Mouse (Mus musculus) natural killer cell, adult 2 months (primary cell): ENCODE measurements around the gene Trmo.
A peak's percentile ranks its signal among the peaks of the same experiment; 100 is the strongest.

Experiments used
- DNase-seq, 2 experiments: peaks; one replicate each; pipeline ENCODE4 v3.0.0; 2022; ENCODE audit warnings: low spot score in 2 of 2

The Trmo gene

DNA sequence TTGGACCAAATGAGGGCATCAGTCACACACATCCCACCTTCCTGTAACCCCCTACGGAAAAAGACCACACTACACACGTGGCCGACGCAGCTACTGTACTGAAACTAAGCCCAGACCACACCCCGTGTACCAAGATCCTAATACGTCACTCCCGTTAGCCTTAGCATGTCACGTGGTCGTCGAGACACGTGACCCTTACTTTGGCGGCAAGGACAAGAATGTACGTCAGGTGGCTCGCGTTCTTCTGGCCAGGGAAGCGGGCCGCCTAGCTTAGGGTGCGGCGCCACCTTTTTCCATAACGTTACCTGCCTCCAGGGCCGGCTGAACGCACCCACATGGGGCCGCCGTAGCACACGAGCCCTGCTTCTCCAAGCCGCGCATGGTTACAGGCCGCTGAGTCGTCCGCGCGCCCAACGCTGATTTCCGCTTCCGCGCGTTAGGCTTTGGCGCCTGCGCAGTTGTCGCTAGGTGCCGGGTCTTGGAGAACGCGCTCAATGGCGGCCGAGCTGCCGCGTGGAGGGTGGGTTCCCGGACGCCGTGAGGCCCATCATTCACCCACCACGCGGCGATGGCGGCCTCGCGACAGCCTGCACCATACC lies at the start of gene Trmo:
Gene Trmo, minus strand, starts transcription at position 425 of the 599 bp plus-strand sequence.
- DNase-seq = peak; percentile 93 to 94

DNA sequence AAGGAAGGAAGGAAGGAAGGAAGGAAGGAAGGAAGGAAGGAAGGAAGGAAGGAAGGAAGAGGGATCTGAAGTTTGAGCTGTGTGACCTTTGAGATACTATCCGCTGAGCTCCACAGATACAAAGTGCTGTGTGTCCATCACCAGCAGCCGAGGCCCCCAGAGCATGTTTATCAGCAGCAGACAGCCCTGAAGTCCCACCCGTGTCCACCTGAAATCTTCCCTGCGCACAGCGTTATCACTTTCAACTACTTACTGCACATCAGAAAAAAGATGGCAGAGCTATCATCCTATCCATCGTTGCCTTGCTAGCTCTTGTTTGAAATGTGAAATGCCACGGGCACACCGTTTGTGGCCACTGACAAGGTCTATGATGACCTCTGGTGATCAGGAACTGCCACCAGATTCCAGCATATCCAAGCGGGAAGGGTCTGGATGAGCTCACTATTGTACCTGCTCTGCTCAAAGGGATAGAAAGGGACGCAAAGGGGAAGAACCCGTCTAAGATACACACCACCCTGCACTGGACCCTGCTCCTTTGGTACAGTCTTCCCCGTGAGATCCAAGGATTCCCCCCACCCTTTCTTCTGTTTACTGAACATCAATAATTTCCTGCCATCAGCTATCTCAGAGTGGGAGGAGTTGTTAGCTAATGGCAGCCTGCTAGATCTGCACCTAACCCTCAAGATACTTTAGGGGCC lies 43.3 kb upstream of the Trmo start:
- DNase-seq = no peak

DNA sequence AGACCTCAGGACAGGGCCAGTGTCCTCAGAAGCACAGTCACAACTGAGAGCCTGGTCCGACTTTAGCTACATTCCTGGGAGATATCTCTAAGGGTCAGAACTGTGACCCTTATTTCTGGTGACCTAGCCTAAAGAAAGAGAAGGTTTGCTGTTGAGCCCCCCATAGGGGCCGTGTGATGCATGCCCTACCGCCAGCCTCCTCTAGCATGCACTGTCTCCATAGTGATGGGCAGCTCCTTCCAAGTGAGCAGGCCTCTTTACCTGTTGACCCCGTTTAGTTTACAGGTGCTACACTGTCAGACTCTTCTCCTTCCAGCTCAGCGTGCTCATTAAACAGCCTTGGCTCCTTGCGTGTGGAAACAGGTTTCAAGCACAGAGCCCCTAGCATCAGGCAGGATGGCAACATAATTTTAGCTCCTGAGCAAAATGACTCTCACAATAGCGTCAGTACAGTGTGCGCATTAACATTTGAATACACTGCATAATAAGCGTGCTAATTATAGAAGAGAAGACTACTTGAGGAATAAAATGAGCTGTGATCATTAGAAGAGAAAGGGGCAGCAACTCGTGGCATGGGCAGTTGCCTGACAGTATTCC lies 39.8 kb upstream of the Trmo start:
- no peak for DNase-seq

DNA sequence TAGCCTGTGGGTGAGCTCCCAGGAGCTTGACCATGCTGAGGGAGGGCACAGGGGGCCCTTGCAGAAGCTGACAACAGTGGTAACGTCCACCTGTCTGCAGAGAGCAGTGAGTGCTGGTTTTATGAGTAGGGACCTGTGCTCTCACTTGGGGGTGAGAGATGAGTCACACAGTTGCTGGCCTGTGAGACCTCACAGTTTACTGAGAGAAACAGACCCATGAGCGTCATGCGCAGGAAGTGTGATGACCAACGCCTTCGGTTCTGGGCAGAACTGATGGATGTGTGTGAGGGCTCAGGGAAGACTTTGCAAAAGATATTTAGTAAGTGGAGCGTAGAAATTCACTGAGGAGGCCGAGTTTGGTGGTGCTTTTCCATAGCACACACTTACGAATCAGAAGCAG lies 33.4 kb upstream of the Trmo start:
- peak; percentile 78 to 90 for DNase-seq

DNA sequence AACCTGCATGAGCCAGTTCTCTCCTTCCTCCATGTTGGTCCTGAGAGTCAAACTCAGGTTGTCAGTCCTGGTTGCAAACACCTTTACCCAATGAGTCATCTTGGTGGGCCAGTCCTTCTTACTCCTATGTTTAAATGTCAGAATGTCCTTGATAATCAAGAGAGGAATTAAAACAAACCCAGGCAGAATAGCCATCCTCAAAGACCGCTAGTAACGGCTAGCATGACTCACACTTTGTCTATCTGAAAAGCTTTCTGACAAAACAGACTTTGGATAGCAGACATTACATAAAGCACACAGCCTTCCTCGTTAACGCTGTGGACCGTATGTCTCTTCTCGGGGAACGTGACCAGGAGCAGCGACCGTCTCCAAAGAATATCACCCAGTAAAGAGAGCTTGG lies 29.6 kb upstream of the Trmo start:
- no peak for DNase-seq

DNA sequence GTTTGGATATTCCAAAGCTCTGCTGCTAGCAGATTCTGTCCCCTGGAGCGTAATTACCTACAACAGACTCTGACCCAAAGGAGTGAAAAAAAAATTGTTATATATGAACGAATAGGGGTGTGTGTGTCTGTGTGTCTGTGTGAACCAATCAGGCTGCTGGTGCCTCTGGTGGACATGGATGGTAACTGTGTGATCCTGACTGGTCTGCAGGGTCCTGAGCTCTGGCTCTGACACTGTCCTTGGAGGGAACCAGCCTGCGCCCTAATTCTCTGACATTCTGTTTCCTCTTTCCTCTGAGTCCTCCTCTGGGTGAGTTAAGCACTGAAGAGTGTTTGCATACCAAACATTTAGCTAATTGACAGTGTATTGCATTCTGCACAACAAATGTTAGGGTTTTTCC lies 28.3 kb upstream of the Trmo start:
- DNase-seq = peak in 1 of 2 experiments; percentile 7

DNA sequence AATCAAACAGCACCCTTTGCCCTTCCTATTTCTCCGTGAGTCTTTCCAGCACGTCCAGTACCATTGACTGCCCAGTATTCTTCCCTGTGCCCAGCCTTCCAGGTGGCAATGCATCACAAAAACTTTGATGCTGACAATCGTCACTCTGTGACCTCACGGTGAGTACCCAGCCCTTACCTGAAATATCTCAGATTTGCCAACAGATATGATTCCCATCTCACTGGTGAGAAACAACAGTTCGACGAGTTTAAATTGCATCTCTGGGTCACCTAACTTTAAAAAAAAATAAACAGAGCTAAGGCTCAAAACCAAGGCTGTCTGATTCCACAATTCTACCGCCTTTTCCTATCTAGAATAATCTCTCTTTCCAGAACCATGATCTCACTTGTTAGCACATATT lies 24.2 kb upstream of the Trmo start, which contains the start of gene Hemgn:
Gene Hemgn, minus strand, starts transcription at position 101 of the 400 bp plus-strand sequence.
- DNase-seq = no peak

DNA sequence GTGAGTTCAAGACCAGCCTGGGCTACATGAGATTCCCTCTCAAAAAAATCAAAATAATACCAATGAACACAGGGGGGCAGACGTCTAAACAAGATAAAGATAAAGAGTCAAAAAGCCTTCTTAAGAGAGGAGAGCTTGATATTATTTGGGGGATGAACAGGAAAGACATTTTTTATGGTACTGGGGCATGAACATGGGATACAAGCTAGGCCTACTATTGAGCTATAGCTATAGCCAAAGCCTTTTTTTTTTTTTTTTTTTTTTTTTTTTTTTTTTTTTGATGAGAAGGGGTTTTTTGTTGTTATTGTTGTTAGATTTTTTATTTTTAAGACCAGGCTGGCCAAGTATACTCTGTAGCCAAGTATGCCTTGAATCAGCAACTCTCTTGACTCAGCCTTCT lies 22.9 kb upstream of the Trmo start:
- DNase-seq = no peak

DNA sequence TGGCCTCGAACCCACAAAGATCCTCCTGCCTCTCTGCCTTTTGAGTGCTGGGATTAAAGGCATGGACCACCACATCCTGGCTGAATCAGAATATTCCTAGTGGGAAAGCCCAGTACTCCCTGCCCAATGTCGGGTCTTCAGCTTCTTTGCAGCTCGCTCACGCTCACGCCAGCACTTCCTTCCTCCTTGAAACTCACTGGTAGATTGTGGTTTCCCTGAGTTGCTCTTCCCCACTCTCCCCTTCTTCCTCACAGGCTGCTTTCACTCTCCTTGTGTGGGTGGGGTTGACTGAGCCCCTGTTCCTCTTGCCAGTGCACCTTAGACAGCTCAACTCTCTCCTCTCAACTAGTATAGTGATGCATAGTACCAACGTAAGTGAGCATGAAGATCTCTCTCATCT lies 22.3 kb upstream of the Trmo start:
- peak in 1 of 2 experiments; percentile 39 for DNase-seq

DNA sequence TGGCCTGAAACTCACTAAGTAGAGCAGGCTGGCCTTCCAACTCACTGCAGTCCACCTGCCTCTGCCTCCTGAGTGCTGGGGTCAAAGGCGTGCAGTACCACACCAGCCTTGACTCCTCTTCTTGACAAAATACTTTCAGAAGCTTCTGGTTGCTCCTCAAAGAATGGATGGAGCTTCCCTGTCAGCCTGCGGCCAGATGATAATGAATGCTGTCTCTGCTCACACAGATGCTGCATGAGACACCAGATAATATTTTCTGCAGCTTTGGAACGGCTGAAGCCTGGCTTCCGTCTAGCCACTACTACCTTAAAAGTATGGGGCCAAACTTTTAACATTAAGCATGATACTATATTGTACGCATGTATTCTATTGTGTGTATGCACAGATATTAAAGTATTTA lies 21.4 kb upstream of the Trmo start:
- no peak for DNase-seq

DNA sequence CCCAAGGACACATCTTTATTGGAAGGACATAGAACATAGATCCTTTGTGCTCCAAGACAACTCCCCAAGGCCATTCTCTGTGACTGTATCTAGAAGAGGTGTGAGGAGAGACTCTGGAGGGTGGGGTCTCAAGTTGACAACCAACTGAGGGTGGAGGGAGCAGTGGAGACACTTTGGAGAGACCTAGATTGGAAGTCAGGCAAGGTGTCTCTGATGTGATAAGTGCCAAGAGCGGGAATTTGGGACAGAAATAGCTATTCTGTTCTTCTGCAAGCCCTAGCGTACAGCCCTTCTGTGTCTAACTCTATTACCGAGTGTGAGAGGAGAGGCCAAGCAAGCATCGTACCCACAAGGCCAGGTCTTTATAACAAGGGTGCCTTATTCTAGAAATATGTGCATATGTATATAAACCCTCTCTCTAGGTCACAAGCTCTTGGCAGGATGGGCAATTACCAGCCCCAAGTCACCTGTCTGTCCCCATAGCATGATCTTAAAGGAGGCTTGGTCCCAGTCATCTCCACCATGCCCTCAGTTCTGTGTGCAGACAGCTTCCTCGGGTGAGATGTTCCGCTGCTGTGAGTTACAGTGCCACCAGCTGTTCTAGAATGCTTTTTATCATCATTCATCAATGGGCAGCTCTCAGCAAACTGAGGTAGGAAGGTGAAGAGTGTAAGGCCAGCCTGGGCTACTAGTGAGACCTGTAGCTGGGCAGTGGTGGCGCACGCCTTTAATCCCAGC lies 17.9 kb upstream of the Trmo start:
- no peak for DNase-seq

DNA sequence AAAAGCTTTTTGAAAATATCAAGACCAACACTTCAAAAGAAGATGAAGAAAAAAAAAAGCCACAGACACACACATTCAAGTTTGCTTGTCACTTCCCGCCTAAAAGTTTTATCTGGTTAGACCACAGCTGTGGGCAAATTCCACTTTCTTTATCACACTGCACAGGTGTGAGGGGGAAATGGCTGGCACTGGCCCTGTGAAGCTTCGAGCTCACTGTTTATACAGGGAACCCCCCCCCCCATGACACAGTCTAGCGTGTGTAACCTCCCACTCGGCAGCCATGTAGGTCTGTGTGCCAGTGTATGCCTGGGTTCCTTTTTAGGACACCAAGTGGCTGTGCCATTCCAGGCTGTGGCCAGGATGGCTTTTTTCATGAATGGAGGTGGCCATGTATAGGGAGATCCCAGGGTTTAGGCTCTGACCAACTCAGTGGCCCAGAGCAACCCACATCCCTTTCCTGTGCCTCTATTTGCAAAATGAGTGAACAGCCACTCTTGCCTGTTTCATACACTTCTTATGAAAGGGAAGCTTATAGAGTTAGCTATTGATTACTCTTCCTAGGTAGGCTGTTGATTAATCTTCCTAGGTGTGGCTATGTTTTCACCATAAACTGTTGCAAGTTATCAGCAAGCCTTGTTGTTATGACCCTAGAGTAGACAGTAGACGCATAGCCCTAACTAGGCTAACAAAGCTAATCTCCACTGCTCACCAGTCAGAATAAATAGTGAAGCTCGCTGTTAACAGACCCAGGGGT lies 15.0 kb upstream of the Trmo start:
- peak; percentile 67 to 76 for DNase-seq

DNA sequence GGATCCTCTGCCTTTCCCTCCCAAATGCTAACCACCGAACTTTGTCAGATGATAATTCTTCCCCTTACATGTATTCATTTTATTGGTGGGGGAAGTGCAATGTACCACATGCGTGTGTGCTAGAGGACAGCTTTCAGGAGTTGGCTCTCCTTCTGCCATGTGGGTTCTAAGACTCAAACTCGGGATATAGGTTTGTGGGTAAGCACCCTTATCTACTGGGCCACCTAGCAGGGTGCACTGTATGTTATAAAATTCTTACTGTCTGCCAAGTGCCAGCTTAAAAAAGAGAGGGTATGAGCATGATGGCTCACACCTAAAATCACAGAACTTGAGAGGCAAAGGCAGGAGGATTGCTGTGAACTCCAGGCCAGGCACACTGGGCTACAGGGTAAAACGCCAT lies 9.6 kb upstream of the Trmo start:
- no peak for DNase-seq

DNA sequence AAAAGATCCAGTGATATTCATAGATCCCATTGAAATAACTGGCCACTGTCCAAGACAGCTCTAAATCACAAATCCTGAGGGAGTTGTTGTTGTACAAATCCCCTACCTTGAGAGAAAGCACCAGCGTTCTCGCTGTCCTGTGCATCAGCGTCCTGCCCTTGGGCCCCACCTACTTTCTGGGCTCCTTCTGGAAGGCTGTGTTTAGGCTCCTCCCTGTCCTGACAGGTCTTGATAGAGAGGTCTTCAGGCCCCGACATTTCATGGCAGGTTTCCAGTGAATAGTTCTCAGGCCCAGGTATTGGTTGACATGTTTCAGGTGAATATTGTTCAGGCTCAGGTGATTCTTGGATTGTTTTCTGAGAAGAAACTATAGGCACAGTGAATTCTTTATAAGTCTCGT lies 6.5 kb upstream of the Trmo start:
- no peak for DNase-seq

DNA sequence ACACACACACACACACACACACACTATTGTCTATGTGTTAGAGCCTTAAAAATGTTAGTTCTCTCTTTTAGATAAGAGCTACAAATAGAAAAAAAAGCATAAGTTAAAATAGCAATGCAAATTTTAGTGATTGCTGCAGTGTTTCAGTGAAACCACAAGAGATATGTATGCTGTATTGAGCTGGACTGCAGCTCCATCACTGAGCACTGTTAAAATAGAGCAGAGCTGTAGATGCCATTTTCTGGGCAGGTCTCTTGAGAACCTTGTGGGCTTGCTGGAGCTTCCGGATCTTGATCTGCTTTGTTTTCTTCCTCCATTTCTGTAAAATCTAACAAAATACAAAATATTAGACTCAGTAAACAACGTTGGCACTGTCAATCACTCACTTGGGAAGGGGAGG lies 5.2 kb upstream of the Trmo start:
- no peak for DNase-seq

DNA sequence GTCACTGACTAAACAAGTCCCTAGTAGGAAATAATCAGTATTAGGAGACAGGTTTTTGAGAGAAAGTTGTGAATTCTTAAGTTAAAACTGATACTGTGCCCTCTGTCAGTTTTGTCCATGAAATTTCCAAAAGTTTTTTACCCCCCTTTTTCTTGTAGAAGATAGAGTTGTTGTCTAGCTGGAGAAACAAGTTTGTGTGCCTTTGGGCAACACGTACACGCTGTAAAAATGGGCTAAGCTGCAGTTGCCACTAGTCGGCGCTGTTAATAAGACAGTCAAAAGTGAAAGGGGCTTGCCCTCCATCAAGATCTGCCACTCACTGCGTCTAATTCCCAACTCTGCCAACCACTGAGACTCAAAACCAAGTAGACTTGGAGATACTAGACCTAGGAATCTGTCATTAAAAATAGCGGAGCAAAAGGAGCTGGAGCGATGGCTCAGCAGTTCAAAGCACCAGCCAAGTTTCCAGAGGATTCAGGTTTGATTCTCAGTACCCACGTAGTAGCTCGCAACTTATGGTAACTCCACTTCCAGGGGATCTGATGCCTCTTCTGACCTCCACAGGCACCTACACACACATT lies 1.2 kb upstream of the Trmo start:
- DNase-seq = peak; percentile 84 to 88

DNA sequence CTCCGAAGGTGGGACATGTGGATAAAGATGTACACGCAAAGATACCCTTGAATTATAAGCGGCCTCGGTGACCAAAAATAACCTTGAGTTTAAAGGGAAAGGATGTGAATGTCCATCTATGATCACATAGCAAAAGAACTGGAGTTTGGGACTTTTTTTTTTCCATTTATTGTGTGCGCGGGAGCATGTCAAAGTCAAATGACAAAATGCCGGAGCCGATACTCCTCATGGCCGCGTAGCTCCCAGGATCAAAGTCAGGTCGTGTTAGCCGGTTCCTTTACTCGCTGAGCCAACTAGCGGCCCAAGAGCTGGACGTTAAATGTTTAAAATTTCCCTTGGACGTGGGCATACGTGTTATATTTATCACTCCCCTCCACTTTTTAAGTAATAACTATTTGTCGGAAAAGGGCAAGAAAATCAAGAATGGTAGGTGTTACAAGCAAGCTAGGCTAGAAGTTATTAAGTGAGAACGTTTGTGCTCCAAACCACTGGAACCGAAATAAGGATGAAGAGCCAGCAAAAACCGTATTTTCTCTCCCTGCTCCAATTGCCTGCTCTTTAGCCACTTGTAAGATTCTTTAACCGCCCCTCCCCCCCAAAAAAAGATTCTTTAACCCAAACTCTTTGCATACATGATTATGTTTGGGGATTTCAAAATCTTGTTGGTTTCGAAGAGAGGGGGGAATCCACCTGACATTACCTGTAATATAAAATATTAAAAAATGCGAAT lies 540 bp upstream of the Trmo start:
- no peak for DNase-seq

DNA sequence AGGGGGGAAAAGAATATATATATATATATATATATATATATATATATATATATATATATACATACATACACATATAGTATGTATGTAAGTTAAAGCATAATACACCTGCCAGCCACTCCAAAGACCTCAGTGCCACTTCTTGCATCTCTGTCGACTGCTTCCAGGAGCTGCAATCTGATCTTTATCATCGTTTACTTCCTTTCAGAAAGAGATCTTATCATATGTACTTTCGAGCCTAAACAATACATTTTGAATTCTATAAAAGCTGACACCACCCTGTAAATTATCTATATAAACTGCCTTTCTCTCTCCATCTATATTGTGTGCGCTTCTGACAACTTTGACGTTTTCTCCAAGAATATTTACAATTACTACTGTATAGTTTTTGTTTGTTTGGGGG lies 681 bp downstream of the Trmo start:
- DNase-seq = no peak

DNA sequence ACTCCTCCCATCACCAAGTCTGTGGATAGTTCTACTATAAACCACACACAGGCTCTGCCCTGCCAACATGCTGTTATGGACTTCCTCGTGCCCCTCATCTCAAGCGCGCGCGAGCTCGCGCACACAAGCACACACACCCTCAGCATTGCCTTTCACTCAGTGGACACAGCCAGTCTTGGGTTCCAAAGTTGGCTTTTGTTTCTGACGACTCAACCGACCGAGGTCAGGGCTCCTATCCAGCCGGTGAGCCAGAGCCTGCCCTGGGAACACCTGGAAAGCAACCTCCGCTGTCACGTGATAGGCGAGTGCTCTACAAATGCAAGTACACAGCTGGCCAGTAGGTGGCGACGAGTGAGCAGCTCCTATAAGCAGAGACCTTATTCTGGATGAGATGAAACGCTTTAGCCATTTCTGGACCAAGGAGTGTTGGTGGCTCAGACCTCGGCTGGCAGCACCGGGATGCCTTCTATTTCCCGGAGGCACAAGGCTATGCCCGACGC lies 14.3 kb downstream of the Trmo start:
- peak; percentile 60 to 77 for DNase-seq

DNA sequence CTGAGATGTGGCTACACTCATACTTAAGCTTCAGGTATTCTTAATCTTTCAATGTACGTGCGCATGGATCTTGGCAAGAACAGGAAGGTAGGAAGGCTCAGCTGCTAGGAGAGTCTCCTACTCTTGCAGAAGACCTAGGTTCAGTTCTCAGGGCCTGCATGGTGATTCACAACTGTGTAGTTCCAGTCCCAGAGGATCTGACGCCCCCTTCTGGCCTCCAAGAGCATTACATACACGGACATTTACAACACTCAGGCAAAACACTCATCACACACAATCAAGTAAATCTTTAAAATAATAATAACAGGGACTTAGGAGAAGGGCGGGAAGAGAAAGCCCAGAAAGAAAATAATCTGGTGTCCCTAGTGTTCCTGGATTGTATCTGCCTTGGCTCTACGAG lies 14.8 kb downstream of the Trmo start:
- peak; percentile 30 to 57 for DNase-seq

DNA sequence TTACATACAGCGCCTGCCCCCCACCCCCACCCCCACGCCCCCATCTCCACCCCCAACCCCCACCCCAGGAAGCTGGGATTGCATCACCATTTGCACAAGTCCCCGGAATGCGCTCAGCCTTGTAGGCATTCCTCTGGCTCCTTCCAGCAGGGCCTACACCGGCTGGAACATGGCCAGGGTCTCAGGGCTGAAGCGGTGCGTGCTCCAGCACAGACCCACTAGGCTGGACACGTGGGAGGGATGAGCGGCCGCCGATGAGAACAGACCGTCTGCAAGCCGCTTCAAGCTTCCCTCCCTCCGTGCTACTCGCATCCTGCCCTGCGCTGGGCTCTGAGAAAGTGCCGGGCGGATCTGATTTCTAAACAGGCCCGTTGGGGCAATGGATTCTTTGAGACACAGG lies 18.2 kb downstream of the Trmo start:
- no peak for DNase-seq
